Mouse (Mus musculus): ENCODE measurements around the gene Dnajc6. TPM values are rescaled to one million over a fixed set of nuclear protein-coding genes. Genes with fewer than 3 reads are reported as not detected.

Dnajc6 gene
- total RNA-seq, 2 experiments from 2014 or later: 0.73 to 0.90 TPM

DNA sequence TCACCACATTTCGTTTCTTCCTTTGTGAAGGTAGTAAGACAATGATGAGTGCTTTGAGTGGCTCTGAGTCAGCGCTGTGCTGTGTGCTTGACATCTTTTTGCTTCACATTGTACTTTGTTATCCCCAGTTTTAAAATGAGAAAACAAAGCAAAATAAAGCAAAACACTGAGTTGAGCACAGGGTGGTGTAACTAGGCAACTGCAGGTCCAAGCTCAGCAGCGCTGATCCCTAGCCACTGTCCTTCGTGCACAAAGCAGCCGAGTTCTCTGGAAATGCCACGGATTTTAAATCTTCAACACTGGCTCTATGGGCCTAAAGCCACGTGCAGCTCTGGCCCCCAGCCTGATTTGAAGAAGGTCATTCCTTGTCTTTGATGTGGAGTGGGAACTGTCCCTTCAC, 72.6 kb downstream of the Dnajc6 start:
- no peak for DNase-seq

DNA sequence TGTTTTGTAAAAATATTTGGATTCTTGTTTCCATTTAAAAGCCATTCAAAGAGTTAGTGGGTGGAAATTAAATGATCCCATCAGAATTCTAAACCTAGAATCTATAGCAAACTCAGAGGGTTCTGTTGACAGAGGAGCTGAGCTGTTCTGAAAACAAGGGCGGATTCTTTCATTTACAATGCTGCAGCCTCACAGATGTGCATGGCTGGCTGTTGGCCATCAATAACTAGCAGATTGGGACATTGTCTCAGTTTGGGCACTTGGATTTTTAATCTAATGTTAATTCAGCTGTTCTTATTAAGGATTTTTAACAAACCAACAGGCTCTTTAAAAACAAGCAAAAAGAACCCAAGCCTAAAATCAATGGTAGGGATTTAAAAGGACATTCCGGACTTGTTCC, 75.7 kb downstream of the Dnajc6 start:
- no peak for DNase-seq

DNA sequence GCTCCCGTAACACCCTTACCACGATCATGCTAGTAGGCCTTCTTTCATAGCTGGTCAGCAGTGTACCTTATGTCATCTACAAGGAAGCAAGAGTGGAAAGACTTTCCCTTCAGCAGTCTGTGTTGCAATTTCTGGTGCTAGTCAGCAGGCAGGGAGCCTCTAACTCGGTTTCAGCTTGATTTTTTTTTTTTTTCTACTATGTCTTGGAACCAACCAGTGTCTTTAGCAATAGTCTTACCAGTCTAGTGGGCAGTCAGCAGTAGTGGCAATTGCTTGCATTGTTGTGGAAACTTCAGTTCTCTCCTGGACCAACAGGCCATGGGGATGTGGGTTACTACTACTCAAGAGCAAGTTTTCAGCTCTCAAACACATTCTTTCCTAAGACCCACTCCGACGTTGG, 78.9 kb downstream of the Dnajc6 start:
- no peak for DNase-seq

DNA sequence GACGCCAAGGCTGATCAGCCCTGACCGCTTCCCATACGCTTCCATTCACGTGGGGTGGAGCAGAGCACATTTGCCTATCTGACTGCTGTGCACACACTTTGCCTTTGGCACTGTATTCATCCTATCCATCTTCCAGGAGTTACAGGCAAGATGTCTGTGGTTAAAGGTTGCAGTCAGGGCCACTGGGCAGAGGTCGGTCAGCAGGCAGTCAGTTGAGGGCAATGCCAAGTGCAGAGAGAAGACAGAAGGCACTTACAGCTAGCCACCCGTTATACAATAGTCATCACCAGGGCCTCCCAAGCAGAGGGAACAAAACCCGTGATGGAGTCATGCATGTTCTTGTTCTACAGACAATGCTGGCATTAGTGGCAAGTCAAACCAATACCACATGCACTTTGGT, 82.3 kb downstream of the Dnajc6 start:
- no peak for DNase-seq

DNA sequence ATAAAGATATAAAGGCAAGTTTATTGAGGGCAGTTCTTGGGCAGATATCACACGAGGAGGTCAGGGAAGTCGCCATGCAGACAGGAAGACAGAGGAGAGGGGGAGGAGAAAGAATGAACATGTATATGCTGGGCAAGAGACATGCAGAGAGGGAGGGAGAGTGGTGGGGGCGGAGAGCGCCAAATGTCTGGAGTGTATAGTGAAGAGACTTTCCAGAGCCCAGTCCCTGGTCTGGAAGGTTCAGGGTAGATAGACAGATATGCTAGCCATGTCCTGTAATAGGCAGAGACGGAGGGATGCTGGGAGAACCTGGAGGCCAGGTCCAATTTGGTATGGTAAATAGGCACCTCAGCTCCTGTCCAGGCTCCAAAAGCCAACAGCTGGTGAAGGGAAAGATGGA, 83.1 kb downstream of the Dnajc6 start:
- no peak for DNase-seq

DNA sequence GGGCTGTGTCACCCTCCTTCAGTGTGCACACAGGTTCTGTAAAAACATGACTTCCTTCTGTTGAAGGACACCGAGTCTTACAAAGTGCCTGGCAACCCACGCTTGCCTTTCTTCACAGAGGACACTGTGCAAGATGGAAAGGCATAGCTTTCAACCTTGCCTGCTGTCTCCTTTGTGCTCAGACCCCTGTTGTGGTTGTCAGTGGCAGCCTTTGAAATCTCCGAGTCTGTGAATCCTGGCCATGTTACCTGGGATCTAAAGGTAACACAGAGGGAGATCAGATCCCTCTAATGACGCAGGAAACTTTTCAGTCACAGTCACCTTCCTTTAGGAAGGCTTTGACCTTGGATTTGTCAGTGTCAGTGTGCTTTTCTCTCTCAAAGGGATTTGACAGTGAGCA, 84.7 kb downstream of the Dnajc6 start:
- DNase-seq: no peak

DNA sequence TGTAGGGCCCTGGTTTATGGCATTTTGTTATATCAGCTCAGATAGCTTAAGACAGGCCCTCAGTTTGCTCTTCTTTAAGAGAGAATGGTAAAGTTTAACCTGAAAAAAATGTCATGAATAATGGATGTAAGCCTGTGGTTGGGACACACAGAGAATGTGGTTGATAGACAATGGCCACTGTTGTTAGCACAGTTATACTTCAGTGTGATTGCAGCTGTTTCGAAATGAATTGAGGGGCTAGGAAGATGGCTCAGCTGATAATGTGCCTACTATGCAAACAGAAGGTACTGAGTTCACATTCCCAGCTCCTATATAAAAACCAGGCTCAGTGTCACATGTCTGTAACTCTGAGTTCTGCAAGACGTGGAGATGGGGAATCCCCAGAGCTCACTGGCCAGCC, 86.4 kb downstream of the Dnajc6 start:
- DNase-seq: no peak

DNA sequence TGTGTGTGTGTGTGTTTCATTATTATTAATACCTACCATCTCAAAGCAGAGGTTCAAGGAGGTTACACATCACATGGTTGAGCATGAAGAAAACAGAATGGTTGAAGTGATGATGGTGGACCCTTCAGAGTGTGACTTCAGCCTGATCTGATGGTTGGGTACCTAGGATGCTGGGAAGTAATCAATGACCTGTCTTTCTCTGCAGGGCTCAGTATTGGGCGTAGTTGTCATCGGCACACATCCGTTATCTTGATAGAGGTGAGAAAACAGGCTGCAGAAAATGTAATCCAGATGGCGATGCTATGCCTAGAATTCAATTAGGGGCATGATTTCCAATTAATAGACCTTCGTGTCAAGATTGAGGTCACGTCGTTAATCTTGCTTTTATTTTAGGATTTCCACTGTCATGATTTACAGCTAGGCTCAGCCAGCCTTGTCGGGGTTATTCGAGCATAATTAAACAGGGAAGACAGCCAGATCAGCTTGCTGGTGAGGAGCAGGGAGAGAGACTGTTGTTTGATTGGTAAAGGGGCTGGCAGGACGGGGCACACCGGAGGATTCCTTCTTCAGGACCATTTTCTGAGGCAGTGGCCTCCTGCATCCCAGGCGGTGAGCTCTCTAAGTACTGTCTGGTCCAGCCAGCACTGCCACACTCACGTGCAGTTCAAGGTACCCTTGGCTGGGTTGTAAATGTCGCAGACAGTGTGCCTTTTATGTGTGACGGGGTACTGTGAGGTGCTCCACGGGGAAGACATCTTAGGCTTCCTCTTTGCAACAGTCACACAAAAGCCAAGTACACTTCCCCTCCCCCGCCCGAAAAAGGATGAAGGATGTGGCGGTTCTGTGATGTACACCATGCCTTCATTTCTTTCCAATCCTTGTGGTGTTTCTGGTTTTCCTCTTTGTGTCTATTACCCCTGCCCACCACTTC, 88.3 kb downstream of the Dnajc6 start:
- no peak for DNase-seq

DNA sequence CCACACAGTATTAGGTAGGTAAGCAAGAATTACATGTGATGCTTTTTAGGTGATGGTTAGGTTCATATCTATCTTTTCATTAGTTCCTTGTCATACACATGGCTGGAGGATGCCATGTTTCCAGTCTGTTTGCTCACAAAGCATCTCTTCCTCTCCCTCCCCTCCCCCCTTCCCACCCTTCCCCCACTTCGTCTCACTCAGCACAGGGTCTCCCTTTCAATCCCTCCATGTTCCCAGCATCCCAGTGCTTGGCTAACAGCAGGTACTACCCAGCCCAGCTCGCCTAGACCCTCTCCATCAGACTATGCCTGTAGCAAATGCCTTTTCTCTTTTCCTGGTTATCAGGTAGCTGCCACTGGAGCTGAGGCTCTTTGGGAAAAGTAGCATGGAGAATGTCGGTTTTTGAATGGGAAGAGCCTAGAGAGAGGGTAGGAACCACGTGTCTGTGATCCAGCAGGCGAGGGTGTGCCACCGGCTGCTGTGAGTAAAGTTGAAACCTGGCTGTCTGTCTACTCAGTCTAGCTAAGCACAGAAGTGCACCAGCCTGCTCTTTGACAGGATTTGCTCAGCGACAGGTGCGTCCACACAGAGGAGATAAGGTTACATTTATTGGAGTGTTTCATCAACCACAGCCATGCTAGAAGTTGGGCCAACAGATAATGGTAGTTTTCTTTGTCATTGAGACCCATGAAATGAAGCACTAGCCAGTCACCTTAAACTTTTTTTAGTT, 89.2 kb downstream of the Dnajc6 start:
- DNase-seq: no peak

DNA sequence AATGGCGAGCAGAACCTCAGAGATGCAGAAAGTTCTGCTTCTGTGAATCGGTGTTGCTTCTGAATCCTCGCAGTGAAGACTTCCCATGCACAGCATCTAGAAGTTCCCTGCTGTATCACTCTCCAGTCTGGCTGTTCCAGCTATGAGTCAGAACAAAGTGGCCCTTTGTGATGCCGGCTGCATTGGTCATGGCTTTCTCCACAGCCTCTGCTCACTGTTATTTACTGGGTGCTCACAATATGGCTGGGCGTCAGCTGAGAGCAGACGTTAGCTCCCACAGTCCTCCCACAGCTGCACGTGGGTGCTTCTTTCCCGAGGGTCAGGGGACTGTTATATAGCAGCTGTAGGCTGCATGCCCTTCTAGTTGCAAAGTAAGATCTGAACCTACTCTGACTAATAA, 92.5 kb downstream of the Dnajc6 start:
- DNase-seq: no peak

DNA sequence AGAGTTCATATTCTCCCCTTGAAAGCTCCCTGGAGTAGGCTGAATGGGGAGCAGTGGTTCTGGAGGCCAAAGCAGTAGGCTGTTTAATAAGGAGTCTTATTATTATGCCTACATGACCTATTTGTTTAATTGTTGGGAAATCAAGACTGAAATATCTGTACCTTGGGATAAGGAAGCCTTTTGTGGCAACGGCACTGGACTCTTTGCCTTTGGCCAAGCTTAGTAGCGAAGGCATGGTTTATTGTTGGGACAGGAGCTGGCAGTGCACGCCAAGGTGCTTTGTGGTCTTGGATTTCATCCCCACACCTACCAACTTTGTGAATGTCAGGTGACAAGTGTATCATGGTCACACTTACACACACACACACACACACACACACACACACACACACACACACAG, 93.3 kb downstream of the Dnajc6 start:
- no peak for DNase-seq

DNA sequence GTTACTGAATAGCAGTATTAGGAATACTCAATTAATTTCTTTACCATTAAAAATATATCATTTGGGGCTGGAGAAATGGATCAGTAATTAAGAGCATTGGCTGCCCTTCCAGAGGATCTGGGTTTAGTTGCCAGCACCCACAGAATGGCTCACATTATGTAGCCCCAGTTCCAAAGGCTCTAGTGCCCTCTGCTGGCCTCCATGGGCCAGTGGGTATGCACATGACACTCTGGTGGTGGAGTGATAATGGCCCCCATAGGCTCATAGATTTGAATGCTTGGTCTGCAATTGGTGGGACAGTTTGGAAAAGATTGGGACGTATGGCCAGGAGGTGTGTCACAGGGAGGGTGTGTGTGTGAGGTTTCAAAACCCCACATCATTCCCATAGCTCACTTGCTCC, 95.0 kb downstream of the Dnajc6 start:
- no peak for DNase-seq

DNA sequence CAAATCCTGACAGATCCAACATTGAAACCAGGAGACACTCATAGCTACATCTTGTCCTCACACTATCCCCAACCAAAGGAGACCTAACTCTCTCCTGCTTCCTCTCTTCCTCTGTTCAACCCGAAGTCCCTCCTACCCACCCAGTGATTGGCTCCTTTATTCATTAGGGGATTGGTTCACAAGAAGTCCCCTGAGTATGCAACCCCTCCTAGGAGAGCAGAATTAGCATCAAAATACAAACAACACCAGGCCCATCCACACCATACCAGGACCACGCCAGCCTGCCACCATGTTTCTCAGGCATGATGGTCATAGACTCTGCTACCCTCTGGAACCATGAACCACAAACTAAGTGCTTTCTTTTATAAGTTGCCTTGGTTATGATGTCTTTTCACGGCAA, 96.0 kb downstream of the Dnajc6 start:
- no peak for DNase-seq

DNA sequence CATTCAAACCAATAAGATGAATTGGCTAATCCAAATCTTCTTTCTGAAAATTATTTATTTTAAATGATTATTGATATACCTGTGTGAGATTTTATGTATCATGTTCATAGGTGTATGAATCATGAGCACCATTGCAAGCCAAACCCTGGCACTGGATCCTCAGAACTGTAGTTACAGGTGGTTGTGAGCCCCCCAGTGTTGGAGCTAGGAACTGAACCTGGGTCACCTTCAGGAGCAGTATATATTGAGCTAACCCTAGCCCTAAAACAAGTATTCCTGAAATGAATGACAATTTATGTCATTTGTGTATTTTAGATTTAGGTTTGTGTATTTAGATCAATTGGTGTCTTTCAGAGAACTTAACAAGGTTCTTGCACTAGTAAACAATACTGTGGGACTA, 105.3 kb downstream of the Dnajc6 start:
- no peak for DNase-seq

DNA sequence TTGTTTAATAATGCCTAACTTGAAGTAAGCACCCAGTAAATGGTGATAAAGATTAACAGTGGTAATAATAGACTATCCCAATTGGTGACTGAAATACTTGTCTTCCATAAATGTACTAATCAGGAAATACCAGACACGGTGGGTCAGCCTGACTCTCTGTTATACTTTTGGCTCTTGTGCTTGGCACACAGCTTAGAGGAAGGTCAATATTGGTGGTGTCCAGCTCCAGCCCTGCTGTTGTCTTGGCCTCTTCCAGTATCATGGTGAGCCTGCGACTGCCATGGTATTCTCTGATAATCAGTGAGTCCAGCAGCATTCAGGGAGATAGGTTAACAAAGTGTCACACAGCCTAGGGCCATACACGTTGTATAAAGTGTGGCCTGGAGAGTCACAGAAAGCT, 107.2 kb downstream of the Dnajc6 start:
- no peak for DNase-seq

DNA sequence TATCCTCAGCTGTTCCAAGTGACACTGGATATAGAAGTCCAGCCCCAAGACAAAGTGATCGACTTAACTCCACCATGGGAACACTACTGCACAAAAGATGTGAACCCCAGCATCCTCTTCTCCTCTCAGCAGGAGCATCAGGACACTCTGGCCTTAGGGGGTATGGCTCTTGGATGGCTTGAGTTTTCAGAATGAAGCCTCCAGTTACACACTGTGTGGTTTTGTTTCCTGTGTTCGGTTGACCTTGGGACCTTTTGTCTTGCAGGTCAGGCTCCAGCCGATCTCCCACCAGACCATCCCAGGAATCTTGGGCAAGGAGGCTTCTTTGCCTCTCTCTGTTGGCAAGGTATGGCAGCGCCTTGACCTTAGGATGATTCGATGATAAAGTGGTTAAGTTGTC, 120.1 kb downstream of the Dnajc6 start:
- no peak for DNase-seq

DNA sequence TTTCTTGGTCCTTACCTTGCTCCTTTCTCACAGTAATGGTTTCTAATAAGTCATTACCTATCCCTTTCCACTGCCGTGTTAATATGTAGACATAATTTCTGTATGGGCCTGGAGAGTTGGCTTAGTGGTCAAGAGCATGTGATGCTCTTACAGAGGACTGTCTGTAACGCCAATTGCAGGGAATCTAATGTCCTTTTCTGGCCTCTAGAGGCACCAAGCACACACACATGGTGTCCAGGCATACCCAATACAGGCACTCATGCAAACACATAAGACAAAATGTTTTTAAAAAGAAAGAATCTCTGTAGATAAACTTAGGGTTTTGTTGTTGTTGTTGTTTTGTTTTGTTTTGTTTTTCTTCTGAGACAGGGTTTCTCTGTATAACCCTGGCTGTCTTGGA, 121.3 kb downstream of the Dnajc6 start:
- DNase-seq: no peak

DNA sequence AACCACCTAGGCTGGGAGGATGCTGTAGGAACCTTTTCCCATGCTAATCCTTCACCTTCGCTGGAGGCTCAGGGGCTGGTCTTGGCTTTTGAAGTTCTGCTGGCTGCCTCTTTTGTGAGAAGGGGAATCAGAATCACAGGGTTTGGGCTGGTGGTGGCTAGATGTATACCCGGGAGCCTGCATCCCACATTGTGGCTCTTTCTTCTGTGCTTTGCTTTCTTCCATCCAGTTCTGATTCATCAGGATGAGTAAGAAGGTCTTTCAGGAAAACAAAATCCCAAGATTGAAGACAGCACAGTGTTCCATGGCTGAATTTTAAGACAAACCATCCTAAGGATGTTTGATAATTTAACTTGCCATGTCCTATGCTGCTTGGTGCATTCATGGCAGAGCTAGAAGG, 123.8 kb downstream of the Dnajc6 start:
- DNase-seq: no peak

DNA sequence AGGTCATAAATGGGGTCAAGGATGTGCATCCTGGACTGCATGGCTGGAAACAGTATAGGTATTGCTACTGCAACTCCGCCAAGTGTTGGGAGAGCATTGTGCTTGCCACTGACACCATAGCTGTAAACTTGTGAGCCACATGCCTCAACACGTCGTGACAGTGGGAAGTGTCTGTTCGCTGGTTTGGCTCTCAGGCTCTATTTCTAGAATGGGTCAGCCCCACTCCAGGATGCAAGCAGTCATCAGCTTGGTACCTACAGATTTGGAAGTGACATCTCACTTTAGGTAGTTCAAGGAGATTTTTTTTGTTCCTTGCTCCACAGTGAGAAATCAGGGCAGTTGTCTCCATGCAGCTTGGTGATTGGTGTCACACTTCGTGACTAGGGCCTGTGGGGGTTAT, 124.8 kb downstream of the Dnajc6 start:
- no peak for DNase-seq

DNA sequence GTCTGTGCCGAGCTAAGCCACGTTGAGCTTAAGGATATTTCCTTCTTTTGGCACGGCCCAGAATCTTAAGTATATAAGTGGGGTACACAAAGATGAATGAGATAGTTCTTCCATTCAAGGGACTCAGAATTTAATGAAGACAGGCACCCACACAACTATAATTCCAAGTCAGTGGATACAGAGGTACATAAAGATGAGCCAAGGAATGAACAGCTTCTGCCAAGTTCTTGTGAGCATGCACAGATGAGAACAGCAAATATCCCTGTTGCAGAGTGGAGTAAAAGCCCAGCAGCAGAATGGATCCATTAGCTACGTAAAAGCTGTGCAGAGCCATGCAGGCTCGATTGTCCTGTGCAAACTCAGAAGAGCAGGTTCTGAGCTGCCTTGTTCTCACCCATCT, 128.8 kb downstream of the Dnajc6 start:
- DNase-seq: no peak

DNA sequence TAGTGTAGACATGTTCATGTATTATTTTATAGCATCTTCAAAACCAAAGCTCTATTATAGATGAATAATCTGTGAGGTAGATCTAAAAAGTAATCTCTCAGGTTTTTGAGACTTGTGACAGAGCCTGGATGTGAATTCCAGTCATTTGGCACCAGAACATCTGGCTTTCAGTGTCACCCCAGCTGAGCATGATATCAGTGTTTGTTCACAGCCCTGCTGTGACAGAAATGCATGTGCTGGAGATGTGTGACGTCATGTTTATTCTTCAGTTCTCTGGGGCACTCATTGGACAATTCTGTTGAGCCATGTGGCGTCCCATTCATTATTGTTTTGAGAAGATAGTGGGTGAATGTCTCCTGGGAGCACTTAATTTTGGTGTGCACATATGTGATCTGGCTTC, 139.1 kb downstream of the Dnajc6 start:
- DNase-seq: no peak

DNA sequence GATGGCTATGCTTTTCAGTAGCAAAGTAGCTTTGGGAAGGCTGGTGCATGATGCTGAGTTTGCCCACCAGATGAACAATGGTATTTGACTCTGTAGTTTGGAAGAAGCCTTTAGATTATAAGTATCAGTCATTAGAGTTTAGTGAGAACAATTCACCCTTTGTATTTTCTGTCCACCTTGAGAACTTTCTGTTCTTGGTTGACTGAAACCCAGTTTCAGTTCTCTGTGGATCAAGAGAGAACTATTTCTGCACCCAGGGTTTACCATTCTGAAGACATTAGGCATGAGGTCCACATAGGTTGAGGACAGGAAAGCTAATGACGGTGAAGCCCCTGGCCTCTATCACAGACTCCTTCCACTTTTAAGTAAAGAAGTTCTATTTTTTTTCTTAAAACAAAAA, 141.0 kb downstream of the Dnajc6 start:
- no peak for DNase-seq

DNA sequence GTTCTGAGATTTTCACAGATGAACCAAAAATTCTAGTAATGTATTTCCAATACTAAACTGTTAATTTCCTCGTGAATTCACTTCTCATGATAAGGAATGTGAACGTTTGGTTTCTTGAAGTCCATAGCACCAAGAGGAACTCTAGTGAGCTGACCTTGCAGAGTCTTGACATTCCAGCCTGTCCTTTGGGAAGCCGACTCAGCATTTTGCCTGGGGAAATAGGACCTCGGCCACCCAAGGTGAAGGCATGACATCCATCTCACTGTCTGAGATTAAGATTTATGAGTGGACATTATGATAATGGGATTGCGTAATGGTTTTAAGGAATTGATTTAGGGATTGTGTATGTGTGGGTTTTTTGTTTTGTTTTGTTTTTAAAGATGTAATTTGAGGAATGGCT, 144.2 kb downstream of the Dnajc6 start:
- DNase-seq: no peak

DNA sequence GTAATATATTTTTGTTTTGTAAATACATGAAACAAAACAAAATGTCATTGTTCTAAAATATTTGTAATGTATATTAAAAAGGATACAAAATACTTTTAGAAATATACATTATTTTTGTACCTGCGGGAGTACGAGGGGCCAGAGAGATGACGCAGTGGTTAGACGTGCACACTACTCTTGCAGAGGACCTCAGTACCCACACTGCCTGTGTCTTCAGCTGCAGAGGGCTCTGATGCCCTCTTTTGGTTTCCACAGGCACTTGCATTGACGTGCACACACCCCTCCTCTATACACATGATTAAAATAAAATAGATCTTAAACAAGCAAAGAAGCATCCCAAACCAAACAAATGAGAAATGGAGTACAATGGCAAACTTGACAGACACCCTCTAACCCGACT, 146.3 kb downstream of the Dnajc6 start:
- no peak for DNase-seq
